Mouse (Mus musculus) lung, adult 18-20 months (tissue): ENCODE results near the gene Nova2.

Experiments
- DNase-seq, 2 experiments: peaks; one replicate each; pipeline ENCODE4 v3.0.0; 2022; ENCODE audit warnings: mixed read lengths in 2 of 2

Gene Nova2

GRCm38 (mm10) chr7:18926041-18926790 lies 528 bp downstream of the Nova2 start:
- peak; percentile 63 to 80 for DNase-seq

- no peak for DNase-seq
Measured at GRCm38 (mm10) chr7:18926911-18927310, 1.2 kb downstream of the Nova2 start.

- DNase-seq: peak; percentile 46 to 67
Measured at GRCm38 (mm10) chr7:18927759-18928158, 2.1 kb downstream of the Nova2 start.

GRCm38 (mm10) chr7:18942376-18942775 lies 16.7 kb downstream of the Nova2 start:
- DNase-seq: no peak

- DNase-seq: no peak
Measured at GRCm38 (mm10) chr7:18942815-18943214, 17.1 kb downstream of the Nova2 start.

GRCm38 (mm10) chr7:18948151-18948550 lies 22.5 kb downstream of the Nova2 start:
- DNase-seq: peak; percentile 81 to 89

- no peak for DNase-seq
Measured at GRCm38 (mm10) chr7:18949781-18950522, 24.3 kb downstream of the Nova2 start.

- DNase-seq: no peak
Measured at GRCm38 (mm10) chr7:18950523-18951315, 25.0 kb downstream of the Nova2 start.

- no peak for DNase-seq
Measured at GRCm38 (mm10) chr7:18951397-18951796, 25.7 kb downstream of the Nova2 start.

GRCm38 (mm10) chr7:18957569-18958383 lies 32.1 kb downstream of the Nova2 start:
- peak; percentile 61 to 68 for DNase-seq

- peak in 1 of 2 experiments; percentile 18 for DNase-seq
Measured at GRCm38 (mm10) chr7:18958384-18958766, 32.7 kb downstream of the Nova2 start.

GRCm38 (mm10) chr7:18959446-18959845 lies 33.8 kb downstream of the Nova2 start:
- DNase-seq: peak; percentile 40 to 69

- no peak for DNase-seq
Measured at GRCm38 (mm10) chr7:18962171-18962792, 36.6 kb downstream of the Nova2 start.

GRCm38 (mm10) chr7:18962795-18963194 lies 37.1 kb downstream of the Nova2 start:
- no peak for DNase-seq

- DNase-seq: no peak
Measured at GRCm38 (mm10) chr7:18963294-18963843, 37.7 kb downstream of the Nova2 start.

- no peak for DNase-seq
Measured at GRCm38 (mm10) chr7:18965312-18965711, 39.6 kb downstream of the Nova2 start.

- DNase-seq: no peak
Measured at GRCm38 (mm10) chr7:18967603-18968002, 41.9 kb downstream of the Nova2 start.

- no peak for DNase-seq
Measured at GRCm38 (mm10) chr7:18970956-18971355, 45.3 kb downstream of the Nova2 start.

GRCm38 (mm10) chr7:18978381-18978780 lies 52.7 kb downstream of the Nova2 start:
- no peak for DNase-seq

- DNase-seq: no peak
Measured at GRCm38 (mm10) chr7:18986503-18986902, 60.8 kb downstream of the Nova2 start.

- no peak for DNase-seq
Measured at GRCm38 (mm10) chr7:18987100-18987499, 61.4 kb downstream of the Nova2 start, which contains the start of gene Nanos2. TSS of gene Nanos2 (plus strand) at chr7:18987400.

GRCm38 (mm10) chr7:18987747-18988146 lies 62.1 kb downstream of the Nova2 start:
- no peak for DNase-seq
